Mouse (Mus musculus) embryonic facial prominence, embryonic 11.5 days (tissue): ENCODE data around the gene Lyz2. TPM values are rescaled to one million over a fixed set of nuclear protein-coding genes. Genes with fewer than 3 reads are reported as not detected.

ENCODE experiments used
- ATAC-seq: fragments of 200-750 bp; cut with Nextera tagmentation; replicated peaks from 2 replicates; pipeline ENCODE4 v1.8.0; 2017; ENCODE audit warnings: low read depth; ENCODE audit not compliant: insufficient number of reproducible peaks, low FRiP score, low TSS enrichment
- DNase-seq: peaks from one replicate; pipeline ENCODE4 v3.0.0-alpha.2; 2015; ENCODE audit warnings: low spot score
- H3K27ac ChIP-seq: fragments of 300-500 bp; sonication (generic); replicated peaks from 2 replicates; pipeline ENCODE4 v1.5.1; 2014; ENCODE audit warnings: mild to moderate bottlenecking, low read depth, low read length, control low read depth
- H3K27me3 ChIP-seq: fragments of 300-500 bp; sonication (generic); 2 replicates; pipeline ENCODE4 v1.6.1; 2014; ENCODE audit warnings: mild to moderate bottlenecking, low read length, moderate library complexity, mixed read lengths; ENCODE audit not compliant: control insufficient read depth, insufficient read depth
- H3K36me3 ChIP-seq: fragments of 300-500 bp; sonication (generic); replicated peaks from 2 replicates; pipeline ENCODE4 v1.6.1; 2014; ENCODE audit warnings: low read depth, mild to moderate bottlenecking, low read length, moderate library complexity, mixed read lengths; ENCODE audit not compliant: control insufficient read depth, insufficient read depth
- H3K4me1 ChIP-seq: fragments of 300-500 bp; sonication (generic); 2 replicates; pipeline ENCODE4 v1.6.1; 2014; ENCODE audit warnings: low read length, mixed read lengths; ENCODE audit not compliant: control insufficient read depth, insufficient read depth
- H3K4me2 ChIP-seq: fragments of 300-500 bp; sonication (generic); 2 replicates; pipeline ENCODE4 v1.6.1; 2014; ENCODE audit warnings: low read depth, mild to moderate bottlenecking, control low read depth, low read length, moderate library complexity
- H3K4me3 ChIP-seq: fragments of 300-500 bp; sonication (generic); 2 replicates; pipeline ENCODE4 v1.5.1; 2014; ENCODE audit warnings: low read depth, low read length, control low read depth
- H3K9ac ChIP-seq: fragments of 300-500 bp; sonication (generic); replicated peaks from 2 replicates; pipeline ENCODE4 v1.6.1; 2014; ENCODE audit warnings: mild to moderate bottlenecking, control low read depth, low read length
- H3K9me3 ChIP-seq: fragments of 300-500 bp; sonication (generic); replicated peaks from 2 replicates; pipeline ENCODE4 v1.6.1; 2016; ENCODE audit warnings: mild to moderate bottlenecking, low read length, inconsistent platforms, mixed read lengths; ENCODE audit not compliant: control insufficient read depth
- WGBS: fragments of 180-500 bp; shearing (Covaris S2); extraction: QIAGEN DNeasy Blood & Tissue Kit; methylation state at CpG from one replicate; pipeline ENCODE4 v1.1.7; 2014; 5-methylcytosine and 5-hydroxymethylcytosine counted together
- polyA plus RNA-seq: library from polyadenylated mRNA; unstranded; fragments of >200 nt; fragmentation: Nextera tagmentation; extraction: Ambion mirVana; gene quantifications from 2 replicates; pipeline ENCODE4 v1.2.1, GENCODE M21; 2014

The Lyz2 gene
- polyA plus RNA-seq, 1 experiment from 2014 or later, result 17.2 TPM

- H3K4me1 ChIP-seq, result no peaks in the 10 kb centered on the region
- H3K27ac ChIP-seq, result no peak overlapping the region
- H3K9ac ChIP-seq, result no peak overlapping the region
- ATAC-seq, result no peak
- H3K36me3 ChIP-seq, result no peaks in the 10 kb centered on the region
- no peaks in the 10 kb centered on the region for H3K9me3 ChIP-seq
- H3K4me3 ChIP-seq, result no peak overlapping the region
- H3K27me3 ChIP-seq, result no peaks in the 10 kb centered on the region
- H3K4me2 ChIP-seq, result no peak overlapping the region
- no peak for DNase-seq
Measured at GRCm38 (mm10) chr10:117272023-117272422, 10.1 kb downstream of the Lyz2 start.

DNA sequence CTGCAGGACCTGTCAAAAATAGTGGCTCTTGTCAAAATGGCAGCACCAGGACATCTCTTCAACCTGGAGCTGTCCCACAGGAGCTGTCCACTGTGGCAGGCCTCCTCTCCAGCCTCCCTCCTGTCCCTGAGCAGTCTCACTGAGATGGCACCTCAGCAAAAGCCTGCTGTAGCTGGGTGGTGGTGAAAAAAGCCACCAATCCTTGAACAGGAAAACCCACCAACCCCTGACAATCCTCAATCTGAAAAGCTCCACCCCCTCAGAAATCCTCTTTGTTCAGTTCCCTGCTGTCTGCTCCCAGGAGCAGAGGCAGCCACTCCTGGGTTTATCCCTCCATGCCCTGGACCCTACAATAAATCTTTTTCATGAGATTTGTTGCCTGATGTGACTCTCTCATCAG, 22.3 kb downstream of the Lyz2 start:
- no peak overlapping the region for H3K27ac ChIP-seq
- no peak overlapping the region for H3K9ac ChIP-seq
- no peak overlapping the region for H3K4me3 ChIP-seq
- H3K27me3 ChIP-seq, result no peaks in the 10 kb centered on the region
- ATAC-seq, result no peak
- no peaks in the 10 kb centered on the region for H3K36me3 ChIP-seq
- H3K4me2 ChIP-seq, result no peak overlapping the region
- DNase-seq, result no peak
- H3K4me1 ChIP-seq, result no peaks in the 10 kb centered on the region
- H3K9me3 ChIP-seq, result no peaks in the 10 kb centered on the region

DNA sequence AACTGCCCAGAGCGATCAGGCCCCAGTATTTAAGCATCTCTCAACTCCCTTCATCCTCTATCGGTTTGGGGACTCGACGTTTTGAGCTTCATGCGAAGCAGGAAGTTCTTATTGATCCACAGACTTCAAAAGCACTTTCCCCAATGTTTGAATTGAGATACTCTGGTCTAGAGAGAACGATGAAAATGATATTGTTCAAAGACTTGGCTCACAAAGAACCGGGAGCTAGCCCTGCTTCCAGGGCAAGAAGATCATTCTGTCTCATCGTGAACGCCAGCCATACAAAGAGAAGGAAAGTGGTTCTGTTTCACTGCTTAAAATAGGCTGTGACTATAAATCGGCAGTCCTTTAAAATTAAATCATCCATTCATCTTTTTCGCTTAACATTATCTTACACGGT, 43.5 kb downstream of the Lyz2 start, which contains the start of gene 9530003J23Rik:
TSS of gene 9530003J23Rik (minus strand) at position 101 of the 400 bp plus-strand sequence.
- DNase-seq (no peak), ATAC-seq (no peak)
- 87% methylated on average over 12 of the region's 12 CpGs for WGBS
- H3K27ac ChIP-seq, result no peak within 1 kb of the TSS
- no peak within 1 kb of the TSS for H3K4me2 ChIP-seq
- no peak within 1 kb of the TSS for H3K4me3 ChIP-seq
- H3K4me1 ChIP-seq, result no peaks in the 10 kb centered on the region
- no peaks in the 10 kb centered on the region for H3K9me3 ChIP-seq
- no peak within 1 kb of the TSS for H3K9ac ChIP-seq
- no peaks in the 10 kb centered on the region for H3K36me3 ChIP-seq
- H3K27me3 ChIP-seq, result no peaks in the 10 kb centered on the region

DNA sequence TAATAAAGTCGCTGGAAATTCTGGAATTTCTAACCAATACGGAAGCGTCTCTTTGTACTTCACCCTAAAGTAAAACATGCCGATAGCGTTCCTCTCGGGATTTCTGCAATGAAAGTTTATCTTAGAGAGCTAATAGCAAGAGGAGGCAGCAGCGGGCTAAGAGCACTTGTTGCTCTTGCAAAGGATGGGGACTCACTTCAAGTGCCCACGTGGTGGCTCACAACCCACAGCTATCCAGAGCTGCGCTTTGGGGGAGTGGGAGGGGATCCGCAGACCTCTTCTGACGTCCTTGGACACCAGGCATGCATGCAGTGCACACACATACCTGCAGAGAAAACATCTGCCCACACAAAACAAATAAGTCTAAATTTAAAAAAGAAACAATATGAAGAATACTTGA, 46.3 kb downstream of the Lyz2 start:
- Histone ChIP-seq H3K4me1 (no peaks in the 10 kb centered on the region), H3K4me3 (no peak overlapping the region), H3K4me2 (no peak overlapping the region), H3K9ac (no peak overlapping the region), H3K27ac (no peak overlapping the region), H3K27me3 (no peaks in the 10 kb centered on the region), H3K9me3 (no peaks in the 10 kb centered on the region), H3K36me3 (no peaks in the 10 kb centered on the region)
- 59% methylated on average over 11 of the region's 11 CpGs for WGBS
- ATAC-seq (no peak), DNase-seq (no peak)

GRCm38 (mm10) chr10:117234825-117235224, 47.3 kb downstream of the Lyz2 start:
- DNase-seq, result no peak
- 59% methylated on average over 4 of the region's 4 CpGs for WGBS
- Histone ChIP-seq H3K9me3 (no peaks in the 10 kb centered on the region), H3K27ac (no peak overlapping the region), H3K9ac (no peak overlapping the region), H3K4me2 (no peak overlapping the region), H3K4me1 (no peaks in the 10 kb centered on the region), H3K4me3 (no peak overlapping the region), H3K36me3 (no peaks in the 10 kb centered on the region), H3K27me3 (no peaks in the 10 kb centered on the region)
- no peak for ATAC-seq

- no peak for ATAC-seq
- 72% methylated on average over 16 of the region's 16 CpGs for WGBS
- Histone ChIP-seq H3K9ac (no peak overlapping the region), H3K4me1 (no peaks in the 10 kb centered on the region), H3K27ac (no peak overlapping the region), H3K4me3 (no peak overlapping the region), H3K4me2 (no peak overlapping the region), H3K27me3 (no peaks in the 10 kb centered on the region), H3K36me3 (no peaks in the 10 kb centered on the region), H3K9me3 (no peaks in the 10 kb centered on the region)
- DNase-seq, result peak; percentile 21
Measured at GRCm38 (mm10) chr10:117229826-117230225, 52.3 kb downstream of the Lyz2 start.

Other genes starting within 250 kb of the Lyz2 start
- gene Lrrc10, start 237.0 kb downstream of the Lyz2 start, polyA plus RNA-seq, result 0.33 TPM in 1 of 2 replicates, not detected in the other
- gene Cct2, start 218.5 kb downstream of the Lyz2 start, polyA plus RNA-seq, result 379 and 384 TPM in 2 replicates
- 25.5 and 28.2 TPM in 2 replicates for gene Frs2, start 133.8 kb downstream of the Lyz2 start, polyA plus RNA-seq
- 135 and 148 TPM in 2 replicates for gene Yeats4, start 57.8 kb downstream of the Lyz2 start, polyA plus RNA-seq
- gene 9530003J23Rik, start 43.6 kb downstream of the Lyz2 start, polyA plus RNA-seq, result not detected in 2 replicates
- not detected in 2 replicates for gene Lyz1, start 10.5 kb upstream of the Lyz2 start, polyA plus RNA-seq
- gene Cpsf6, start 97.7 kb upstream of the Lyz2 start, polyA plus RNA-seq, result 212 and 223 TPM in 2 replicates